Mouse (Mus musculus) embryonic facial prominence, embryonic 14.5 days (tissue): Measurements from ENCODE around the gene Spata48. TPM values are rescaled to one million over a fixed set of nuclear protein-coding genes. Genes with fewer than 3 reads are reported as not detected.
A peak's percentile ranks its signal among the peaks of the same experiment; 100 is the strongest.

Source experiments
- ATAC-seq: fragments of 200-750 bp; cut with Nextera tagmentation; 2 replicates; pipeline ENCODE4 v1.8.0; 2017; ENCODE audit warnings: low read depth, moderate number of reproducible peaks, moderate TSS enrichment
- DNase-seq: peaks from one replicate; pipeline ENCODE4 v3.0.0-alpha.2; 2015; ENCODE audit warnings: low spot score
- H3K27ac ChIP-seq: fragments of 300-500 bp; sonication (generic); replicated peaks from 2 replicates; pipeline ENCODE4 v1.5.1; 2014; ENCODE audit warnings: low read depth, mild to moderate bottlenecking, low read length, moderate library complexity
- H3K27me3 ChIP-seq: fragments of 300-500 bp; sonication (generic); replicated peaks from 2 replicates; pipeline ENCODE4 v1.6.1; 2014; ENCODE audit warnings: low read length; ENCODE audit not compliant: control insufficient read depth, insufficient read depth
- H3K36me3 ChIP-seq: fragments of 300-500 bp; sonication (generic); 2 replicates; pipeline ENCODE4 v1.6.1; 2014; ENCODE audit warnings: low read length, mixed read lengths; ENCODE audit not compliant: control insufficient read depth, insufficient read depth
- H3K4me1 ChIP-seq: fragments of 300-500 bp; sonication (generic); 2 replicates; pipeline ENCODE4 v1.6.1; 2014; ENCODE audit warnings: antibody characterized with exemption, low read length; ENCODE audit not compliant: control insufficient read depth, insufficient read depth
- H3K4me2 ChIP-seq: fragments of 300-500 bp; sonication (generic); 2 replicates; pipeline ENCODE4 v1.6.1; 2014; ENCODE audit warnings: low read depth, mild to moderate bottlenecking, low read length, moderate library complexity, mixed read lengths
- H3K4me3 ChIP-seq: fragments of 300-500 bp; sonication (generic); 2 replicates; pipeline ENCODE4 v1.5.1; 2014; ENCODE audit warnings: low read depth, mild to moderate bottlenecking, low read length
- H3K9ac ChIP-seq: fragments of 300-500 bp; sonication (generic); 2 replicates; pipeline ENCODE4 v1.6.1; 2014; ENCODE audit warnings: low read depth, mild to moderate bottlenecking, low read length, moderate library complexity, mixed read lengths
- H3K9me3 ChIP-seq: fragments of 300-500 bp; sonication (generic); 2 replicates; pipeline ENCODE4 v1.6.1; 2016; ENCODE audit warnings: low read length; ENCODE audit not compliant: control insufficient read depth
- WGBS: fragments of 180-500 bp; shearing (Covaris S2); extraction: QIAGEN DNeasy Blood & Tissue Kit; methylation state at CpG from one replicate; pipeline ENCODE4 v1.1.7; 2014; 5-methylcytosine and 5-hydroxymethylcytosine counted together
- polyA plus RNA-seq: library from polyadenylated mRNA; unstranded; fragments of >200 nt; fragmentation: Nextera tagmentation; extraction: Ambion mirVana; gene quantifications from 2 replicates; pipeline ENCODE4 v1.2.1, GENCODE M21; 2014

Spata48 gene
- polyA plus RNA-seq, 1 experiment from 2014 or later = 0.65 TPM

GRCm38 (mm10) chr11:11499944-11500343 lies 38.0 kb downstream of the Spata48 start:
- Histone ChIP-seq H3K4me2 (peak overlapping the region; percentile 18; the same call in 1 of the 2 replicates), H3K27me3 (no peaks in the 10 kb centered on the region), H3K4me3 (no peak overlapping the region), H3K27ac (no peak overlapping the region), H3K9ac (no peak overlapping the region), H3K9me3 (no peaks in the 10 kb centered on the region), H3K36me3 (no peaks in the 10 kb centered on the region), H3K4me1 (no peaks in the 10 kb centered on the region)
- DNase-seq (no peak), ATAC-seq (no peak)
- 20% methylated on average over 10 of the region's 10 CpGs for WGBS

- Histone ChIP-seq H3K4me2 (no peak overlapping the region), H3K36me3 (no peaks in the 10 kb centered on the region), H3K27ac (no peak overlapping the region), H3K4me3 (no peak overlapping the region), H3K9me3 (no peaks in the 10 kb centered on the region), H3K9ac (no peak overlapping the region), H3K4me1 (no peaks in the 10 kb centered on the region), H3K27me3 (no peaks in the 10 kb centered on the region)
- DNase-seq = no peak
- ATAC-seq = no peak
- WGBS = 69% methylated on average over 2 of the region's 2 CpGs
These were observed 44.3 kb downstream of the Spata48 start for GRCm38 (mm10) chr11:11506187-11506586.

GRCm38 (mm10) chr11:11509413-11509812 lies 47.5 kb downstream of the Spata48 start:
- H3K9ac ChIP-seq = no peak overlapping the region
- no peak for ATAC-seq
- no peak overlapping the region for H3K4me2 ChIP-seq
- H3K4me1 ChIP-seq = no peaks in the 10 kb centered on the region
- no peak for DNase-seq
- WGBS = 70% methylated on average over 2 of the region's 2 CpGs
- no peaks in the 10 kb centered on the region for H3K36me3 ChIP-seq
- no peak overlapping the region for H3K27ac ChIP-seq
- no peaks in the 10 kb centered on the region for H3K9me3 ChIP-seq
- no peak overlapping the region for H3K4me3 ChIP-seq
- no peaks in the 10 kb centered on the region for H3K27me3 ChIP-seq

GRCm38 (mm10) chr11:11512056-11512455 lies 50.2 kb downstream of the Spata48 start:
- no peaks in the 10 kb centered on the region for H3K36me3 ChIP-seq
- DNase-seq (no peak), ATAC-seq (no peak)
- 33% methylated on average over 2 of the region's 2 CpGs for WGBS
- no peak overlapping the region for H3K27ac ChIP-seq
- no peak overlapping the region for H3K9ac ChIP-seq
- no peaks in the 10 kb centered on the region for H3K9me3 ChIP-seq
- no peaks in the 10 kb centered on the region for H3K27me3 ChIP-seq
- H3K4me3 ChIP-seq = no peak overlapping the region
- no peaks in the 10 kb centered on the region for H3K4me1 ChIP-seq
- H3K4me2 ChIP-seq = no peak overlapping the region

- no peak overlapping the region for H3K27ac ChIP-seq
- H3K27me3 ChIP-seq = no peaks in the 10 kb centered on the region
- 65% methylated on average over 2 of the region's 2 CpGs for WGBS
- no peaks in the 10 kb centered on the region for H3K4me1 ChIP-seq
- no peaks in the 10 kb centered on the region for H3K36me3 ChIP-seq
- H3K9me3 ChIP-seq = no peaks in the 10 kb centered on the region
- ATAC-seq (no peak), DNase-seq (no peak)
- no peak overlapping the region for H3K9ac ChIP-seq
- H3K4me3 ChIP-seq = no peak overlapping the region
- no peak overlapping the region for H3K4me2 ChIP-seq
These were observed 51.3 kb downstream of the Spata48 start for GRCm38 (mm10) chr11:11513008-11513799.

- H3K9ac ChIP-seq = no peak overlapping the region
- no peak overlapping the region for H3K27ac ChIP-seq
- H3K4me3 ChIP-seq = no peak overlapping the region
- H3K36me3 ChIP-seq = no peaks in the 10 kb centered on the region
- no peaks in the 10 kb centered on the region for H3K4me1 ChIP-seq
- 92% methylated on average over 4 of the region's 4 CpGs for WGBS
- DNase-seq = no peak
- H3K9me3 ChIP-seq = no peaks in the 10 kb centered on the region
- no peaks in the 10 kb centered on the region for H3K27me3 ChIP-seq
- no peak for ATAC-seq
- no peak overlapping the region for H3K4me2 ChIP-seq
These were observed 53.0 kb downstream of the Spata48 start for GRCm38 (mm10) chr11:11514920-11515319.

- Histone ChIP-seq H3K36me3 (no peaks in the 10 kb centered on the region), H3K9me3 (no peaks in the 10 kb centered on the region), H3K4me3 (no peak overlapping the region), H3K4me2 (no peak overlapping the region), H3K4me1 (no peaks in the 10 kb centered on the region), H3K27ac (no peak overlapping the region), H3K9ac (no peak overlapping the region), H3K27me3 (no peaks in the 10 kb centered on the region)
- DNase-seq (no peak), ATAC-seq (no peak)
- 78% methylated on average over 1 of the region's 1 CpGs for WGBS
These were observed 56.0 kb downstream of the Spata48 start for GRCm38 (mm10) chr11:11517781-11518435.

- no peaks in the 10 kb centered on the region for H3K9me3 ChIP-seq
- no peaks in the 10 kb centered on the region for H3K36me3 ChIP-seq
- DNase-seq (no peak), ATAC-seq (no peak)
- no peak overlapping the region for H3K9ac ChIP-seq
- no peak overlapping the region for H3K4me3 ChIP-seq
- H3K4me1 ChIP-seq = no peaks in the 10 kb centered on the region
- 81% methylated on average over 10 of the region's 10 CpGs for WGBS
- no peak overlapping the region for H3K4me2 ChIP-seq
- no peak overlapping the region for H3K27ac ChIP-seq
- no peaks in the 10 kb centered on the region for H3K27me3 ChIP-seq
These were observed 57.7 kb downstream of the Spata48 start for GRCm38 (mm10) chr11:11519255-11520243.
